Mouse (Mus musculus) lung, adult 2 months (tissue): ENCODE results near the gene Unc80.

ENCODE experiments used
- CTCF ChIP-seq: fragments of 200-500 bp; IDR thresholded peaks from 2 replicates; pipeline ENCODE4 v1.5.1; 2011; ENCODE audit warnings: mild to moderate bottlenecking, low read length, control low read depth; ENCODE audit not compliant: insufficient read depth
- POLR2A ChIP-seq: fragments of 200-500 bp; IDR thresholded peaks from 2 replicates; pipeline ENCODE4 v1.6.1; 2011; ENCODE audit warnings: low read depth, mild to moderate bottlenecking, control low read depth, low read length, borderline replicate concordance; ENCODE audit errors: extremely low read depth

DNA sequence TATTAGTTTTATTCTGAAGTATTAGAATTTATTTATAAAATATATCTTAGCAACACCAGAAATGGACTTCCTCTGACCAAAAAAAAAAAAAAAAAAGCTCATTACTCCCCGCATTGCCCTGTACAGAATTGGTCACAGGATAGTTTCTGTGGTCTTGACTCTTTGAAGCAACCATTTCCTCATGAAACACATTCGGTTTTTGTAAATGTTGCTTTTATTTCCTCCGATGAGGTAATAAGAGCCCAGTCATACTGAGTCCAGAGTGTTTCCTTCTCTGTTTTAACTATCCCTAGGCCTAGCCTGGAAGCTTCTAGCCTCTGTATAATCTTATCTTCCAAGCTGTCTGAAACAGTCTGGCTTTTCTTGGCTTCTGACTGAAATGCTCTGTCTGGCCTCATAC, 244.7 kb downstream of the Unc80 start:
- no peak for TF ChIP-seq POLR2A
- TF ChIP-seq CTCF = no peak
